Mouse (Mus musculus): ENCODE measurements around the gene Satb2. TPM values are rescaled to one million over a fixed set of nuclear protein-coding genes. Genes with fewer than 3 reads are reported as not detected.
A peak's percentile ranks its signal among the peaks of the same experiment; 100 is the strongest.

The Satb2 gene
- polyA plus RNA-seq, 1 experiment from 2014 or later = 2.0 TPM

GRCm38 (mm10) chr1:56930096-56930495 is 48.4 kb downstream of the Satb2 start:
- WGBS = 75% methylated on average over 4 of the region's 4 CpGs
- Histone ChIP-seq H3K36me3 (ENCODE audit: control insufficient read depth, insufficient read depth, low read length) (no peaks in the 10 kb centered on the region), H3K4me1 (replicated peaks; ENCODE audit: control insufficient read depth, insufficient read depth, low read length) (no peaks in the 10 kb centered on the region)

GRCm38 (mm10) chr1:56928731-56929130 is 49.7 kb downstream of the Satb2 start:
- no peaks in the 10 kb centered on the region for H3K27me3 ChIP-seq (ENCODE audit: control insufficient read depth, insufficient read depth, low read length)
- 72% methylated on average over 9 of the region's 9 CpGs for whole genome bisulfite sequencing
- H3K9me3 ChIP-seq (ENCODE audit: control insufficient read depth, low read length) = no peaks in the 10 kb centered on the region
- H3K4me2 ChIP-seq (replicated peaks; ENCODE audit: low read depth, low read length) = no peak overlapping the region
- H3K4me1 ChIP-seq (replicated peaks; ENCODE audit: control insufficient read depth, insufficient read depth, low read length) = no peaks in the 10 kb centered on the region
- H3K36me3 ChIP-seq (ENCODE audit: control insufficient read depth, insufficient read depth, low read length) = no peaks in the 10 kb centered on the region
- H3K4me3 ChIP-seq (ENCODE audit: low read depth, low read length) = no peak overlapping the region
- ATAC-seq (ENCODE audit: low FRiP score) (peak; percentile 27; the same call in 1 of the 2 replicates), DNase-seq (ENCODE audit: low spot score) (no peak)
- no peak overlapping the region for H3K9ac ChIP-seq (ENCODE audit: low read depth, low read length)
- H3K27ac ChIP-seq (ENCODE audit: low read depth, low read length) = no peak overlapping the region

More at GRCm38 (mm10) chr1:56930096-56930495, 48.4 kb downstream of the Satb2 start:
- no peak overlapping the region for H3K4me3 ChIP-seq (ENCODE audit: low read depth, low read length)
- H3K4me2 ChIP-seq (replicated peaks; ENCODE audit: low read depth, low read length) = no peak overlapping the region
- H3K27me3 ChIP-seq (ENCODE audit: control insufficient read depth, insufficient read depth, low read length) = no peaks in the 10 kb centered on the region
- no peaks in the 10 kb centered on the region for H3K9me3 ChIP-seq (ENCODE audit: control insufficient read depth, low read length)
- H3K27ac ChIP-seq (ENCODE audit: low read depth, low read length) = no peak overlapping the region
- no peak overlapping the region for H3K9ac ChIP-seq (ENCODE audit: low read depth, low read length)
- no peak for DNase-seq (ENCODE audit: low spot score)
- ATAC-seq (ENCODE audit: low FRiP score) = no peak

- Histone ChIP-seq H3K9ac (ENCODE audit: low read depth, low read length) (no peak overlapping the region), H3K27me3 (ENCODE audit: control insufficient read depth, insufficient read depth, low read length) (no peaks in the 10 kb centered on the region), H3K9me3 (ENCODE audit: control insufficient read depth, low read length) (no peaks in the 10 kb centered on the region), H3K27ac (ENCODE audit: low read depth, low read length) (no peak overlapping the region), H3K4me3 (ENCODE audit: low read depth, low read length) (no peak overlapping the region), H3K4me2 (replicated peaks; ENCODE audit: low read depth, low read length) (no peak overlapping the region), H3K4me1 (replicated peaks; ENCODE audit: control insufficient read depth, insufficient read depth, low read length) (no peaks in the 10 kb centered on the region), H3K36me3 (ENCODE audit: control insufficient read depth, insufficient read depth, low read length) (no peaks in the 10 kb centered on the region)
- WGBS = 85% methylated on average over 8 of the region's 8 CpGs
- DNase-seq (ENCODE audit: low spot score) (no peak), ATAC-seq (ENCODE audit: low FRiP score) (no peak)
Measured at GRCm38 (mm10) chr1:56920472-56920871, 58.0 kb downstream of the Satb2 start.

- H3K4me1 ChIP-seq (replicated peaks; ENCODE audit: control insufficient read depth, insufficient read depth, low read length) = no peaks in the 10 kb centered on the region
- H3K9me3 ChIP-seq (ENCODE audit: control insufficient read depth, low read length) = no peaks in the 10 kb centered on the region
- H3K4me3 ChIP-seq (ENCODE audit: low read depth, low read length) = no peak overlapping the region
- no peaks in the 10 kb centered on the region for H3K36me3 ChIP-seq (ENCODE audit: control insufficient read depth, insufficient read depth, low read length)
- DNase-seq (ENCODE audit: low spot score) = no peak
- H3K4me2 ChIP-seq (replicated peaks; ENCODE audit: low read depth, low read length) = no peak overlapping the region
- no peak overlapping the region for H3K9ac ChIP-seq (ENCODE audit: low read depth, low read length)
- no peak overlapping the region for H3K27ac ChIP-seq (ENCODE audit: low read depth, low read length)
- H3K27me3 ChIP-seq (ENCODE audit: control insufficient read depth, insufficient read depth, low read length) = no peaks in the 10 kb centered on the region
- no peak for ATAC-seq (ENCODE audit: low FRiP score)
- WGBS = 81% methylated on average over 6 of the region's 6 CpGs
Measured at GRCm38 (mm10) chr1:56914279-56914678, 64.2 kb downstream of the Satb2 start.

- H3K9me3 ChIP-seq (ENCODE audit: control insufficient read depth, low read length) = no peaks in the 10 kb centered on the region
- no peaks in the 10 kb centered on the region for H3K4me1 ChIP-seq (replicated peaks; ENCODE audit: control insufficient read depth, insufficient read depth, low read length)
- H3K36me3 ChIP-seq (ENCODE audit: control insufficient read depth, insufficient read depth, low read length) = no peaks in the 10 kb centered on the region
- no peak overlapping the region for H3K4me3 ChIP-seq (ENCODE audit: low read depth, low read length)
- H3K27me3 ChIP-seq (ENCODE audit: control insufficient read depth, insufficient read depth, low read length) = no peaks in the 10 kb centered on the region
- H3K4me2 ChIP-seq (replicated peaks; ENCODE audit: low read depth, low read length) = no peak overlapping the region
- DNase-seq (ENCODE audit: low spot score) = no peak
- no peak overlapping the region for H3K27ac ChIP-seq (ENCODE audit: low read depth, low read length)
- ATAC-seq (ENCODE audit: low FRiP score) = no peak
- 84% methylated on average over 3 of the region's 3 CpGs for WGBS
- no peak overlapping the region for H3K9ac ChIP-seq (ENCODE audit: low read depth, low read length)
Measured at GRCm38 (mm10) chr1:56900706-56901287, 77.7 kb downstream of the Satb2 start.

- H3K9ac ChIP-seq (ENCODE audit: low read depth, low read length) = no peak overlapping the region
- H3K27me3 ChIP-seq (ENCODE audit: control insufficient read depth, insufficient read depth, low read length) = no peaks in the 10 kb centered on the region
- H3K36me3 ChIP-seq (ENCODE audit: control insufficient read depth, insufficient read depth, low read length) = no peaks in the 10 kb centered on the region
- no peaks in the 10 kb centered on the region for H3K4me1 ChIP-seq (replicated peaks; ENCODE audit: control insufficient read depth, insufficient read depth, low read length)
- no peak overlapping the region for H3K27ac ChIP-seq (ENCODE audit: low read depth, low read length)
- no peak for ATAC-seq (ENCODE audit: low FRiP score)
- H3K4me3 ChIP-seq (ENCODE audit: low read depth, low read length) = no peak overlapping the region
- DNase-seq (ENCODE audit: low spot score) = no peak
- H3K4me2 ChIP-seq (replicated peaks; ENCODE audit: low read depth, low read length) = no peak overlapping the region
- WGBS = 91% methylated on average over 9 of the region's 9 CpGs
- H3K9me3 ChIP-seq (ENCODE audit: control insufficient read depth, low read length) = no peaks in the 10 kb centered on the region
Measured at GRCm38 (mm10) chr1:56900187-56900586, 78.3 kb downstream of the Satb2 start.

- no peaks in the 10 kb centered on the region for H3K36me3 ChIP-seq (ENCODE audit: control insufficient read depth, insufficient read depth, low read length)
- H3K27ac ChIP-seq (ENCODE audit: low read depth, low read length) = no peak overlapping the region
- no peaks in the 10 kb centered on the region for H3K27me3 ChIP-seq (ENCODE audit: control insufficient read depth, insufficient read depth, low read length)
- DNase-seq (ENCODE audit: low spot score) = peak; percentile 4
- H3K4me1 ChIP-seq (replicated peaks; ENCODE audit: control insufficient read depth, insufficient read depth, low read length) = no peaks in the 10 kb centered on the region
- no peak overlapping the region for H3K4me2 ChIP-seq (replicated peaks; ENCODE audit: low read depth, low read length)
- H3K4me3 ChIP-seq (ENCODE audit: low read depth, low read length) = no peak overlapping the region
- no peaks in the 10 kb centered on the region for H3K9me3 ChIP-seq (ENCODE audit: control insufficient read depth, low read length)
- WGBS = 46% methylated on average over 13 of the region's 13 CpGs
- ATAC-seq (ENCODE audit: low FRiP score) = no peak
- H3K9ac ChIP-seq (ENCODE audit: low read depth, low read length) = no peak overlapping the region
Measured at GRCm38 (mm10) chr1:56898606-56899396, 79.6 kb downstream of the Satb2 start.

- Histone ChIP-seq H3K27me3 (ENCODE audit: control insufficient read depth, insufficient read depth, low read length) (no peaks in the 10 kb centered on the region), H3K27ac (ENCODE audit: low read depth, low read length) (no peak overlapping the region), H3K4me2 (replicated peaks; ENCODE audit: low read depth, low read length) (no peak overlapping the region), H3K4me1 (replicated peaks; ENCODE audit: control insufficient read depth, insufficient read depth, low read length) (no peaks in the 10 kb centered on the region), H3K4me3 (ENCODE audit: low read depth, low read length) (no peak overlapping the region), H3K9me3 (ENCODE audit: control insufficient read depth, low read length) (no peaks in the 10 kb centered on the region), H3K36me3 (ENCODE audit: control insufficient read depth, insufficient read depth, low read length) (no peaks in the 10 kb centered on the region), H3K9ac (ENCODE audit: low read depth, low read length) (no peak overlapping the region)
- 89% methylated on average over 8 of the region's 8 CpGs for WGBS
- ATAC-seq (ENCODE audit: low FRiP score) (no peak), DNase-seq (ENCODE audit: low spot score) (no peak)
Measured at GRCm38 (mm10) chr1:56897492-56898180, 80.8 kb downstream of the Satb2 start.

Data from hindbrain, embryonic 11.5 days (tissue).